Mouse (Mus musculus) MEL (cell line): ENCODE measurements around the gene B430306N03Rik. TPM values are rescaled to one million over a fixed set of nuclear protein-coding genes. Genes with fewer than 3 reads are reported as not detected.

Source experiments
- DNase-seq: peaks from one replicate; pipeline ENCODE4 v3.0.0; 2011; ENCODE audit warnings: low read depth, low spot score
- H3K27ac ChIP-seq: 2 replicates; pipeline ENCODE4 v1.5.1; 2012; ENCODE audit warnings: low read depth, mild to moderate bottlenecking, control low read depth, low read length, moderate library complexity; ENCODE audit not compliant: control insufficient read depth
- H3K27me3 ChIP-seq, 2 experiments: fragments of 150-350 bp in 1 of 2; sonication (generic) in 1 of 2; 2 replicates each; pipeline ENCODE4 v1.6.1; 2012; ENCODE audit warnings: low read length in 2 of 2, mild to moderate bottlenecking in 2 of 2, improper control_type of control experiment in 1 of 2, moderate library complexity in 1 of 2; ENCODE audit not compliant: insufficient read depth in 2 of 2, control insufficient read depth in 1 of 2
- H3K36me3 ChIP-seq, 2 experiments: 2 replicates each; pipeline ENCODE4 v1.6.1; 2012 to 2014; ENCODE audit warnings: low read length in 2 of 2, improper control_type of control experiment in 1 of 2, inconsistent platforms in 1 of 2, mild to moderate bottlenecking in 1 of 2; ENCODE audit not compliant: insufficient read depth in 2 of 2, control insufficient read depth in 1 of 2
- H3K4me1 ChIP-seq, 2 experiments: fragments of 150-350 bp in 1 of 2; sonication (generic) in 1 of 2; 2 replicates each; pipeline ENCODE4 v1.6.1; 2012; ENCODE audit warnings: low read length in 2 of 2, improper control_type of control experiment in 1 of 2, mild to moderate bottlenecking in 1 of 2; ENCODE audit not compliant: insufficient read depth in 2 of 2, control insufficient read depth in 1 of 2
- H3K4me3 ChIP-seq, 2 experiments: fragments of 150-350 bp in 1 of 2; sonication (generic) in 1 of 2; 2 replicates each; pipeline ENCODE4 v1.5.1; 2012; ENCODE audit warnings: low read depth in 2 of 2, low read length in 2 of 2, mild to moderate bottlenecking in 2 of 2, moderate library complexity in 2 of 2, control low read depth in 1 of 2, improper control_type of control experiment in 1 of 2; ENCODE audit not compliant: control insufficient read depth in 1 of 2, insufficient read depth in 1 of 2
- H3K79me2 ChIP-seq: 2 replicates; pipeline ENCODE4 v1.6.1; 2012; ENCODE audit warnings: mild to moderate bottlenecking, low read length, moderate library complexity; ENCODE audit not compliant: control insufficient read depth, poor library complexity, insufficient read depth
- H3K9ac ChIP-seq: 2 replicates; pipeline ENCODE4 v1.6.1; 2012; ENCODE audit warnings: low read depth, mild to moderate bottlenecking, control low read depth, low read length, moderate library complexity; ENCODE audit not compliant: control insufficient read depth, poor library complexity, severe bottlenecking
- H3K9me3 ChIP-seq: fragments of 150-350 bp; sonication (generic); replicated peaks from 2 replicates; pipeline ENCODE4 v1.6.1; 2012; ENCODE audit warnings: mild to moderate bottlenecking, low read length, improper control_type of control experiment, moderate library complexity; ENCODE audit not compliant: insufficient read depth
- BHLHE40 ChIP-seq: IDR thresholded peaks from 2 replicates; pipeline ENCODE4 v1.6.1; 2012; ENCODE audit warnings: low read depth, mild to moderate bottlenecking, inconsistent platforms, low read length, improper control_type of control experiment, borderline replicate concordance
- CTCF ChIP-seq, 3 experiments: IDR thresholded peaks in 2 of 3; conservative IDR thresholded peaks in 1 of 3; 2 replicates each; pipeline ENCODE4 v1.5.1; 2011 to 2012; ENCODE audit warnings: low read length in 3 of 3, low read depth in 2 of 3, mild to moderate bottlenecking in 2 of 3, improper control_type of control experiment in 1 of 3, inconsistent platforms in 1 of 3, mixed read lengths in 1 of 3, moderate library complexity in 1 of 3; ENCODE audit not compliant: control insufficient read depth in 1 of 3, insufficient read depth in 1 of 3, poor library complexity in 1 of 3, severe bottlenecking in 1 of 3
- EP300 ChIP-seq, 2 experiments: IDR thresholded peaks; 2 replicates each; pipeline ENCODE4 v1.6.1; 2011; ENCODE audit warnings: improper control_type of control experiment in 2 of 2, low read length in 2 of 2, low read depth in 1 of 2, mild to moderate bottlenecking in 1 of 2
- ETS1 ChIP-seq: IDR thresholded peaks from 2 replicates; pipeline ENCODE4 v1.6.1; 2012; ENCODE audit warnings: low read depth, mild to moderate bottlenecking, inconsistent platforms, low read length, improper control_type of control experiment, moderate library complexity
- GABPA ChIP-seq: IDR thresholded peaks from 2 replicates; pipeline ENCODE4 v1.6.1; 2012; ENCODE audit warnings: low read depth, mild to moderate bottlenecking, inconsistent platforms, low read length, improper control_type of control experiment, moderate library complexity
- GATA1 ChIP-seq: IDR thresholded peaks from 2 replicates; pipeline ENCODE4 v1.6.1; 2011; ENCODE audit warnings: low read depth, low read length, improper control_type of control experiment
- MAX ChIP-seq: IDR thresholded peaks from 2 replicates; pipeline ENCODE4 v1.6.1; 2011; ENCODE audit warnings: low read length, improper control_type of control experiment
- MEF2A ChIP-seq: IDR thresholded peaks from 2 replicates; pipeline ENCODE4 v1.6.1; 2014; ENCODE audit warnings: low read depth, mild to moderate bottlenecking, inconsistent platforms, low read length, improper control_type of control experiment; ENCODE audit not compliant: poor library complexity, insufficient replicate concordance, severe bottlenecking; ENCODE audit errors: extremely low read depth
- MYC ChIP-seq: IDR thresholded peaks from 2 replicates; pipeline ENCODE4 v1.6.1; 2011; ENCODE audit warnings: low read depth, mild to moderate bottlenecking, low read length, improper control_type of control experiment, moderate library complexity
- NELFE ChIP-seq: IDR thresholded peaks from 2 replicates; pipeline ENCODE4 v1.6.1; 2011; ENCODE audit warnings: low read depth, low read length, improper control_type of control experiment
- POLR2AphosphoS5 ChIP-seq: IDR thresholded peaks from 2 replicates; pipeline ENCODE4 v1.6.1; 2012; ENCODE audit warnings: low read depth, borderline replicate concordance, mild to moderate bottlenecking, inconsistent platforms, low read length, moderate library complexity, mixed read lengths
- RAD21 ChIP-seq: IDR thresholded peaks from 2 replicates; pipeline ENCODE4 v1.6.1; 2011; ENCODE audit warnings: mild to moderate bottlenecking, low read depth, low read length, improper control_type of control experiment
- RCOR1 ChIP-seq: IDR thresholded peaks from 2 replicates; pipeline ENCODE4 v1.6.1; 2012; ENCODE audit warnings: low read depth, mild to moderate bottlenecking, inconsistent platforms, low read length, improper control_type of control experiment
- SIN3A ChIP-seq: IDR thresholded peaks from 2 replicates; pipeline ENCODE4 v1.6.1; 2012; ENCODE audit warnings: low read length, improper control_type of control experiment, inconsistent platforms
- TAL1 ChIP-seq: IDR thresholded peaks from 2 replicates; pipeline ENCODE4 v1.6.1; 2012; ENCODE audit warnings: mild to moderate bottlenecking, inconsistent platforms, low read length, moderate library complexity, mixed read lengths
- TCF12 ChIP-seq: IDR thresholded peaks from 2 replicates; pipeline ENCODE4 v1.6.1; 2014; ENCODE audit warnings: low read depth, mild to moderate bottlenecking, inconsistent platforms, low read length, improper control_type of control experiment, moderate library complexity
- ZKSCAN1 ChIP-seq: IDR thresholded peaks from 2 replicates; pipeline ENCODE4 v1.6.1; 2012; ENCODE audit warnings: low read depth, mild to moderate bottlenecking, inconsistent platforms, low read length, improper control_type of control experiment, moderate library complexity
- polyA plus RNA-seq, 2 experiments: library from polyadenylated mRNA; stranded (reverse) in 1 of 2; unstranded in 1 of 2; fragments of >175 nt in 1 of 2; fragments of >200 nt in 1 of 2; gene quantifications; 2 replicates each; pipeline versions ENCODE4 v1.2.1 to v1.2.4; 2012; ENCODE audit warnings: low replicate concordance in 2 of 2, low read depth in 1 of 2; ENCODE audit not compliant: insufficient read length in 2 of 2, insufficient read depth in 1 of 2, missing spikeins in 1 of 2
- total RNA-seq: library from RNA; depleted of rRNA; stranded (reverse); fragments of 300-350 nt; gene quantifications from 2 replicates; pipeline ENCODE4 v1.2.3, GENCODE M21; 2012

The B430306N03Rik gene
- total and polyA plus RNA-seq, 3 experiments: 0.19 to 0.68 TPM; not detected in 1

DNA sequence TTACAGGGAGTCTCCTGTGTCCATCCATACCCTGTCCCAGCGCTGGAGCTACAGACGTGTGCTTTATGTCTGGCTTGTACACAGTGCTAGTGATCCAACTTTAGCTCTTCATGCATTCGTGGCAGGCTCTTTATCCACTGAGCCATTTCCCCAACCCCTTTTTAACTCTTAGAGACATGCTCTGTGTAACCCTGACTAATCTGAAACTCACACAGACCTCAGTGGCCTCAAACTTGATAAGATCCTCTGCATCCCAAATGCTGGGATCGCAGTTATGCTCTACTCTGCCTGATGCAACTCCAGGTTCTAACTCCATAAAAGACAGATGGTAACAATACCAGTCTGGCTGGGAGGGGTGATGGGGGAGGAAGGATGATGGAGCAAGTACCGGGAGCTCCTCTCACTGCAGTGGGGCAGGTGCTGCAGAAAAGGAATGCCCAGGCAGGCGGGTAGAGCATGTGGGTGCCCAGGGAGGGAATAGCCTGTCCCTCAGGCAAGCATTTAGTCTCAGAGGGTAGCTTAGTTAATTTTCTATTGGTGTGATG lies 47.6 kb downstream of the B430306N03Rik start:
- Histone ChIP-seq H3K9me3 (no peaks in the 10 kb centered on the region), H3K27ac (no peak overlapping the region), H3K4me3 (no peak overlapping the region), H3K36me3 (peaks cover 0 to 34% of the 10 kb centered on the region in 2 experiments; a peak in 2 of 4 replicates), H3K4me1 (peaks cover 20 to 53% of the 10 kb centered on the region in 2 experiments), H3K27me3 (no peaks in the 10 kb centered on the region), H3K9ac (no peak overlapping the region), H3K79me2 (no peaks in the 10 kb centered on the region)
- DNase-seq: peak; percentile 44
- TF ChIP-seq MYC (0 out of 2 replicates have a peak, but pooled peaks have one; percentile 21), EP300 (IDR thresholded peaks at IDR 0.05; ENCODE audit: low read depth in 1 of 2, low read length in 2 of 2) (peak; percentile 21 to 60; a peak in 2 of 4 replicates), ETS1 (peak; percentile 27; the same call in 1 of the 2 replicates), GATA1 (peak; percentile 51; the same call in 1 of the 2 replicates), TCF12 (peak; percentile 65), RAD21 (no peak), POLR2AphosphoS5 (no peak), RCOR1 (0 out of 2 replicates have a peak, but pooled peaks have one; percentile 25)

DNA sequence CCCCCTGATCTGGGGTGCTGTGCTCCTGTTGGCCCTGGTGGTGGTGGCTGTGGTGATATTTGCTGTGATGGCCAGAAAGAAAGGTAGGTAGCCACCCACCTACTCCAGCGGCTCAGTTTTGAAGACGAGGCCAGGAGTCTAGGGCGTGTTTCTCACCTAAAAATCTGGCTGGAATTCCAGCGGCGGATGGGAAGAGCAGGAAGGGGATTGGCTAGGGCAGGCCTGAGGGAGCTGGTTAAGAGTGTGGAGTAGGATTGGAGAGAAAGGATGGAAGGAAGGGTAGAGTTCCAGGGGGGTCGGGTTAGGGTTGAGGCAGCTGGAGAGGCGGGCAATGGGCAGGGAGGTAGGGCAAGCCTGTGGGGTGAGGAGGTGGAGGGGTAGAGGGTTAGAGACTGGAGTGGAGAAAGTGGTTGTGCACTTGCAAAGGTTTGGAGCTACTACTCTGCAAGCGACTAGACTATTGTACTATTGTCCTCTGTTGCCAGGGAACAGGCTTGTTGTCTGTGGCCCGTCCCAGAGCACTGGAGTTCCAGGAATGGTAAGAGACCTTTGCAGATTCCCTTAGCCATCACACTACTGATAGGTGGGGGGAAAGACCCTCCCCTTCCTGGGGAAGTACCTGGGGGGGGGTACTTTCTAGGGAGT lies 49.7 kb downstream of the B430306N03Rik start:
- no peaks in the 10 kb centered on the region for H3K27me3 ChIP-seq
- no peak for TF ChIP-seq CTCF (IDR thresholded peaks at IDR 0.05 in 2 of 3, conservative IDR thresholded peaks at IDR 0.05 in 1 of 3; ENCODE audit: control insufficient read depth in 1 of 3, insufficient read depth in 1 of 3, low read depth in 2 of 3, low read length in 3 of 3, poor library complexity in 1 of 3, severe bottlenecking in 1 of 3)
- TF ChIP-seq RAD21: no peak
- no peak for TF ChIP-seq TAL1
- TF ChIP-seq BHLHE40: no peak
- TF ChIP-seq MEF2A: no peak
- TF ChIP-seq NELFE: no peak
- no peak for TF ChIP-seq MAX
- TF ChIP-seq SIN3A: no peak
- TF ChIP-seq GABPA: no peak
- TF ChIP-seq ZKSCAN1: no peak
- H3K4me1 ChIP-seq: peaks cover 17 to 39% of the 10 kb centered on the region in 2 experiments
- no peak for DNase-seq
- H3K9me3 ChIP-seq: no peaks in the 10 kb centered on the region
- no peak overlapping the region for H3K4me3 ChIP-seq
- H3K79me2 ChIP-seq: no peaks in the 10 kb centered on the region
- no peak overlapping the region for H3K27ac ChIP-seq
- H3K36me3 ChIP-seq: peaks cover 0 to 23% of the 10 kb centered on the region in 2 experiments; a peak in 2 of 4 replicates
- H3K9ac ChIP-seq: no peak overlapping the region
